Mouse (Mus musculus) small intestine, adult 2 months (tissue): Measurements from ENCODE around the gene Rrp7a. TPM values are rescaled to one million over a fixed set of nuclear protein-coding genes. Genes with fewer than 3 reads are reported as not detected.

Experiments used
- H3K27ac ChIP-seq: fragments of 200-500 bp; 2 replicates; pipeline ENCODE4 v1.5.1; 2012; ENCODE audit warnings: low read depth, low read length, control low read depth, inconsistent platforms; ENCODE audit not compliant: insufficient read depth
- H3K27me3 ChIP-seq: fragments of 200-500 bp; 2 replicates; pipeline ENCODE4 v1.6.1; 2012; ENCODE audit warnings: mild to moderate bottlenecking, moderate library complexity, low read length, inconsistent platforms; ENCODE audit not compliant: control insufficient read depth, insufficient read depth
- H3K36me3 ChIP-seq: fragments of 200-500 bp; 2 replicates; pipeline ENCODE4 v1.6.1; 2012; ENCODE audit warnings: mild to moderate bottlenecking, low read length, control low read depth, inconsistent platforms; ENCODE audit not compliant: control insufficient read depth, insufficient read depth
- H3K4me1 ChIP-seq: fragments of 200-500 bp; 2 replicates; pipeline ENCODE4 v1.6.1; 2012; ENCODE audit warnings: low read length, inconsistent platforms, mixed read lengths; ENCODE audit not compliant: control insufficient read depth, insufficient read depth, insufficient read length
- H3K4me3 ChIP-seq: fragments of 200-500 bp; 2 replicates; pipeline ENCODE4 v1.5.1; 2012; ENCODE audit warnings: low read depth, mild to moderate bottlenecking, control low read depth, inconsistent platforms, low read length, moderate library complexity
- CTCF ChIP-seq: fragments of 200-500 bp; IDR thresholded peaks from 2 replicates; pipeline ENCODE4 v1.5.1; 2012; ENCODE audit warnings: low read depth, mild to moderate bottlenecking, control low read depth, inconsistent platforms, low read length, moderate library complexity, mixed read lengths; ENCODE audit not compliant: insufficient replicate concordance, insufficient read length; ENCODE audit errors: extremely low read depth
- POLR2A ChIP-seq: fragments of 200-500 bp; IDR thresholded peaks from 2 replicates; pipeline ENCODE4 v1.6.1; 2012; ENCODE audit warnings: low read depth, mild to moderate bottlenecking, control low read depth, inconsistent platforms, low read length, moderate library complexity
- WGBS: fragments of 180-500 bp; shearing (Covaris S2); methylation state at CpG from one replicate; pipeline ENCODE4 v1.1.7; 2018; 5-methylcytosine and 5-hydroxymethylcytosine counted together
- polyA plus RNA-seq: library from polyadenylated mRNA; depleted of rRNA; stranded (reverse); fragments of >200 nt; gene quantifications from 2 replicates; pipeline ENCODE4 v1.2.3, GENCODE M21; 2012; rRNA removed

The Rrp7a gene
- polyA plus RNA-seq, 1 experiment: 72.4 TPM

GRCm38 (mm10) chr15:83075607-83076525 lies 46.7 kb downstream of the Rrp7a start:
- TF ChIP-seq CTCF (no peak), POLR2A (no peak)
- H3K27me3 ChIP-seq: no peaks in the 10 kb centered on the region
- H3K36me3 ChIP-seq: no peaks in the 10 kb centered on the region
- H3K4me1 ChIP-seq: peaks cover 7% of the 10 kb centered on the region; the same call in 1 of the 2 replicates
- WGBS: 11% methylated on average over 27 of the region's 27 CpGs
- peak overlapping the region; percentile 4; the same call in 1 of the 2 replicates for H3K4me3 ChIP-seq
- no peak overlapping the region for H3K27ac ChIP-seq

- Histone ChIP-seq H3K36me3 (no peaks in the 10 kb centered on the region), H3K27ac (no peak overlapping the region), H3K27me3 (no peaks in the 10 kb centered on the region), H3K4me3 (no peak overlapping the region), H3K4me1 (peaks cover 7% of the 10 kb centered on the region; the same call in 1 of the 2 replicates)
- 36% methylated on average over 4 of the region's 4 CpGs for WGBS
- TF ChIP-seq CTCF: no peak
- TF ChIP-seq POLR2A: no peak
Observed at GRCm38 (mm10) chr15:83074179-83074578, 48.4 kb downstream of the Rrp7a start.

DNA sequence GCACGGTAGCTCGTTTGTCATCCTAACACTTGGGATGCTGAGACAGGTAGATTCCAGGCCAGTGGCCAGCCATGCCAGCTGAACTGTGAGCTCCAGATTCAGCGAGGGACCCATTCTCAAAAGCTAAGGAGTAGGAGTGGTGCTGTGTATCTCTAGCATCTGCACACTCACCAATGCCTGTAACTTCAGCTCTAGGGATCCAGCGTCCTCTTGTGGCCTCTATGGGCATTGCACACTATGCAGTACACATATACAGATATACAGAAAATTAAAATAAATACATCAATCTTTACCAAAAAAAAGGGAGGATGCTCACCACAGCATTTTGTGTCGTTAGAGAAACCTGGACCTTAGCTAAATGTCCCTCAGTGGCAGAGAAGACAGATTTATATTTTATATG lies 50.8 kb downstream of the Rrp7a start:
- Histone ChIP-seq H3K4me3 (no peak overlapping the region), H3K4me1 (peaks cover 7% of the 10 kb centered on the region; the same call in 1 of the 2 replicates), H3K27me3 (no peaks in the 10 kb centered on the region), H3K36me3 (no peaks in the 10 kb centered on the region), H3K27ac (no peak overlapping the region)
- TF ChIP-seq CTCF (no peak), POLR2A (no peak)
- WGBS: 88% methylated on average over 5 of the region's 5 CpGs

- TF ChIP-seq CTCF (no peak), POLR2A (no peak)
- 71% methylated on average over 3 of the region's 3 CpGs for WGBS
- Histone ChIP-seq H3K36me3 (no peaks in the 10 kb centered on the region), H3K4me3 (no peak overlapping the region), H3K27me3 (no peaks in the 10 kb centered on the region), H3K4me1 (peaks cover 7% of the 10 kb centered on the region; the same call in 1 of the 2 replicates), H3K27ac (no peak overlapping the region)
Observed at GRCm38 (mm10) chr15:83070942-83071341, 51.7 kb downstream of the Rrp7a start.

- 95% methylated on average over 5 of the region's 5 CpGs for WGBS
- Histone ChIP-seq H3K36me3 (no peaks in the 10 kb centered on the region), H3K27me3 (no peaks in the 10 kb centered on the region), H3K4me3 (no peak overlapping the region), H3K4me1 (peaks cover 3% of the 10 kb centered on the region; the same call in 1 of the 2 replicates), H3K27ac (no peak overlapping the region)
- TF ChIP-seq CTCF: no peak
- TF ChIP-seq POLR2A: no peak
Observed at GRCm38 (mm10) chr15:83068270-83068669, 54.3 kb downstream of the Rrp7a start.

- Histone ChIP-seq H3K4me3 (no peak overlapping the region), H3K4me1 (peaks cover 3% of the 10 kb centered on the region), H3K27me3 (no peaks in the 10 kb centered on the region), H3K36me3 (no peaks in the 10 kb centered on the region), H3K27ac (peak overlapping the region; percentile 76)
- TF ChIP-seq CTCF: no peak
- TF ChIP-seq POLR2A: no peak
- WGBS: 14% methylated on average over 4 of the region's 4 CpGs
Observed at GRCm38 (mm10) chr15:83065543-83065942, 57.1 kb downstream of the Rrp7a start.

Other genes starting within 250 kb of the Rrp7a start
- 8.3 and 20.0 TPM in 2 replicates for gene Tcf20, start 134.9 kb downstream of the Rrp7a start, polyA plus RNA-seq
- gene Nfam1, start 89.5 kb downstream of the Rrp7a start, polyA plus RNA-seq: 2.1 TPM in 2 replicates
- gene Serhl, start 33.3 kb downstream of the Rrp7a start, polyA plus RNA-seq: 51.2 and 133 TPM in 2 replicates
- gene Poldip3, start 26.6 kb upstream of the Rrp7a start, polyA plus RNA-seq: 24.5 and 46.7 TPM in 2 replicates
- gene Cyb5r3, start 49.8 kb upstream of the Rrp7a start, polyA plus RNA-seq: 426 and 624 TPM in 2 replicates
- 9.7 and 16.7 TPM in 2 replicates for gene A4galt, start 129.0 kb upstream of the Rrp7a start, polyA plus RNA-seq
- 39.6 and 88.2 TPM in 2 replicates for gene Arfgap3, start 227.4 kb upstream of the Rrp7a start, polyA plus RNA-seq